Mouse (Mus musculus): ENCODE data around the gene Wasf2. TPM values are rescaled to one million over a fixed set of nuclear protein-coding genes. Genes with fewer than 3 reads are reported as not detected.

Wasf2 gene
- polyA plus RNA-seq, 1 experiment from 2014 or later, result 42.7 TPM

- H3K27me3 ChIP-seq (ENCODE audit: control insufficient read depth, insufficient read depth, low read depth, low read length), result peaks cover 40% of the 10 kb centered on the region
- WGBS (ENCODE audit: insufficient replicate concordance), result 42% methylated on average over 3 of the region's 3 CpGs
- H3K4me3 ChIP-seq (ENCODE audit: low read depth, low read length), result no peak overlapping the region
- H3K36me3 ChIP-seq (ENCODE audit: control insufficient read depth, insufficient read depth), result no peaks in the 10 kb centered on the region
- no peak overlapping the region for H3K27ac ChIP-seq (ENCODE audit: low read length)
- H3K4me2 ChIP-seq (ENCODE audit: low read depth, low read length), result no peak overlapping the region
- no peak for ATAC-seq (ENCODE audit: low read depth)
- H3K9me3 ChIP-seq (replicated peaks; ENCODE audit: control insufficient read depth, low read length), result no peaks in the 10 kb centered on the region
- peaks cover 6% of the 10 kb centered on the region for H3K4me1 ChIP-seq (ENCODE audit: control insufficient read depth, low read depth, low read length)
- no peak overlapping the region for H3K9ac ChIP-seq (ENCODE audit: low read depth, low read length)
Observed at GRCm38 (mm10) chr4:133218745-133219144, 88.4 kb downstream of the Wasf2 start.

- Histone ChIP-seq H3K36me3 (ENCODE audit: control insufficient read depth, insufficient read depth) (no peaks in the 10 kb centered on the region), H3K9me3 (replicated peaks; ENCODE audit: control insufficient read depth, low read length) (no peaks in the 10 kb centered on the region), H3K4me2 (ENCODE audit: low read depth, low read length) (peak overlapping the region; percentile 51), H3K4me3 (ENCODE audit: low read depth, low read length) (peak overlapping the region; percentile 25), H3K9ac (ENCODE audit: low read depth, low read length) (no peak overlapping the region), H3K4me1 (ENCODE audit: control insufficient read depth, low read depth, low read length) (peaks cover 6% of the 10 kb centered on the region), H3K27me3 (ENCODE audit: control insufficient read depth, insufficient read depth, low read depth, low read length) (peaks cover 29% of the 10 kb centered on the region), H3K27ac (ENCODE audit: low read length) (no peak overlapping the region)
- WGBS (ENCODE audit: insufficient replicate concordance), result 5% methylated on average over 25 of the region's 25 CpGs
- ATAC-seq (ENCODE audit: low read depth), result 0 out of 2 replicates have a peak, but pooled peaks have one; percentile 21
Observed at GRCm38 (mm10) chr4:133220656-133221055, 90.4 kb downstream of the Wasf2 start.

GRCm38 (mm10) chr4:133221701-133222100 lies 91.4 kb downstream of the Wasf2 start:
- Histone ChIP-seq H3K4me1 (ENCODE audit: control insufficient read depth, low read depth, low read length) (peaks cover 6% of the 10 kb centered on the region), H3K4me3 (ENCODE audit: low read depth, low read length) (no peak overlapping the region), H3K36me3 (ENCODE audit: control insufficient read depth, insufficient read depth) (no peaks in the 10 kb centered on the region), H3K9me3 (replicated peaks; ENCODE audit: control insufficient read depth, low read length) (no peaks in the 10 kb centered on the region), H3K9ac (ENCODE audit: low read depth, low read length) (no peak overlapping the region), H3K27me3 (ENCODE audit: control insufficient read depth, insufficient read depth, low read depth, low read length) (peaks cover 29% of the 10 kb centered on the region), H3K27ac (ENCODE audit: low read length) (no peak overlapping the region), H3K4me2 (ENCODE audit: low read depth, low read length) (no peak overlapping the region)
- ATAC-seq (ENCODE audit: low read depth), result no peak
- 71% methylated on average over 8 of the region's 8 CpGs for WGBS (ENCODE audit: insufficient replicate concordance)

GRCm38 (mm10) chr4:133223875-133224274 lies 93.6 kb downstream of the Wasf2 start:
- 60% methylated on average over 5 of the region's 5 CpGs for WGBS (ENCODE audit: insufficient replicate concordance)

GRCm38 (mm10) chr4:133226073-133226472 lies 95.8 kb downstream of the Wasf2 start:
- Histone ChIP-seq H3K36me3 (ENCODE audit: control insufficient read depth, insufficient read depth) (no peaks in the 10 kb centered on the region), H3K4me1 (ENCODE audit: control insufficient read depth, low read depth, low read length) (peaks cover under 1% of the 10 kb centered on the region; the same call in 1 of the 2 replicates), H3K9me3 (replicated peaks; ENCODE audit: control insufficient read depth, low read length) (no peaks in the 10 kb centered on the region), H3K4me3 (ENCODE audit: low read depth, low read length) (no peak overlapping the region), H3K27ac (ENCODE audit: low read length) (no peak overlapping the region), H3K4me2 (ENCODE audit: low read depth, low read length) (no peak overlapping the region), H3K9ac (ENCODE audit: low read depth, low read length) (no peak overlapping the region), H3K27me3 (ENCODE audit: control insufficient read depth, insufficient read depth, low read depth, low read length) (peaks cover 18% of the 10 kb centered on the region)
- 65% methylated on average over 10 of the region's 10 CpGs for WGBS (ENCODE audit: insufficient replicate concordance)
- ATAC-seq (ENCODE audit: low read depth), result no peak

More at GRCm38 (mm10) chr4:133223875-133224274, 93.6 kb downstream of the Wasf2 start:
- Histone ChIP-seq H3K9ac (ENCODE audit: low read depth, low read length) (no peak overlapping the region), H3K27me3 (ENCODE audit: control insufficient read depth, insufficient read depth, low read depth, low read length) (peaks cover 25% of the 10 kb centered on the region), H3K9me3 (replicated peaks; ENCODE audit: control insufficient read depth, low read length) (no peaks in the 10 kb centered on the region), H3K4me3 (ENCODE audit: low read depth, low read length) (no peak overlapping the region), H3K27ac (ENCODE audit: low read length) (no peak overlapping the region), H3K4me1 (ENCODE audit: control insufficient read depth, low read depth, low read length) (peaks cover 6% of the 10 kb centered on the region), H3K4me2 (ENCODE audit: low read depth, low read length) (no peak overlapping the region), H3K36me3 (ENCODE audit: control insufficient read depth, insufficient read depth) (no peaks in the 10 kb centered on the region)
- ATAC-seq (ENCODE audit: low read depth), result no peak

GRCm38 (mm10) chr4:133227636-133228035 lies 97.3 kb downstream of the Wasf2 start:
- 46% methylated on average over 8 of the region's 8 CpGs for WGBS (ENCODE audit: insufficient replicate concordance)
- H3K9ac ChIP-seq (ENCODE audit: low read depth, low read length), result no peak overlapping the region

GRCm38 (mm10) chr4:133229582-133229981 lies 99.3 kb downstream of the Wasf2 start:
- no peaks in the 10 kb centered on the region for H3K9me3 ChIP-seq (replicated peaks; ENCODE audit: control insufficient read depth, low read length)
- no peak overlapping the region for H3K27ac ChIP-seq (ENCODE audit: low read length)
- 70% methylated on average over 8 of the region's 8 CpGs for WGBS (ENCODE audit: insufficient replicate concordance)
- H3K4me3 ChIP-seq (ENCODE audit: low read depth, low read length), result no peak overlapping the region
- H3K36me3 ChIP-seq (ENCODE audit: control insufficient read depth, insufficient read depth), result no peaks in the 10 kb centered on the region
- H3K27me3 ChIP-seq (ENCODE audit: control insufficient read depth, insufficient read depth, low read depth, low read length), result no peaks in the 10 kb centered on the region; the same call in 1 of the 2 replicates
- ATAC-seq (ENCODE audit: low read depth), result no peak
- no peaks in the 10 kb centered on the region for H3K4me1 ChIP-seq (ENCODE audit: control insufficient read depth, low read depth, low read length)
- no peak overlapping the region for H3K4me2 ChIP-seq (ENCODE audit: low read depth, low read length)
- H3K9ac ChIP-seq (ENCODE audit: low read depth, low read length), result no peak overlapping the region

More at GRCm38 (mm10) chr4:133227636-133228035, 97.3 kb downstream of the Wasf2 start:
- no peak overlapping the region for H3K27ac ChIP-seq (ENCODE audit: low read length)
- H3K27me3 ChIP-seq (ENCODE audit: control insufficient read depth, insufficient read depth, low read depth, low read length), result peaks cover 4% of the 10 kb centered on the region
- H3K9me3 ChIP-seq (replicated peaks; ENCODE audit: control insufficient read depth, low read length), result no peaks in the 10 kb centered on the region
- H3K4me3 ChIP-seq (ENCODE audit: low read depth, low read length), result no peak overlapping the region
- ATAC-seq (ENCODE audit: low read depth), result no peak
- H3K36me3 ChIP-seq (ENCODE audit: control insufficient read depth, insufficient read depth), result no peaks in the 10 kb centered on the region
- H3K4me2 ChIP-seq (ENCODE audit: low read depth, low read length), result no peak overlapping the region
- H3K4me1 ChIP-seq (ENCODE audit: control insufficient read depth, low read depth, low read length), result no peaks in the 10 kb centered on the region

GRCm38 (mm10) chr4:133233285-133233976 lies 103.1 kb downstream of the Wasf2 start:
- Histone ChIP-seq H3K4me2 (ENCODE audit: low read depth, low read length) (no peak overlapping the region), H3K4me1 (ENCODE audit: control insufficient read depth, low read depth, low read length) (peaks cover 7% of the 10 kb centered on the region), H3K4me3 (ENCODE audit: low read depth, low read length) (no peak overlapping the region), H3K36me3 (ENCODE audit: control insufficient read depth, insufficient read depth) (no peaks in the 10 kb centered on the region), H3K9me3 (replicated peaks; ENCODE audit: control insufficient read depth, low read length) (no peaks in the 10 kb centered on the region), H3K27ac (ENCODE audit: low read length) (no peak overlapping the region), H3K27me3 (ENCODE audit: control insufficient read depth, insufficient read depth, low read depth, low read length) (no peaks in the 10 kb centered on the region; the same call in 1 of the 2 replicates), H3K9ac (ENCODE audit: low read depth, low read length) (no peak overlapping the region)
- 35% methylated on average over 10 of the region's 10 CpGs for WGBS (ENCODE audit: insufficient replicate concordance)
- ATAC-seq (ENCODE audit: low read depth), result no peak

GRCm38 (mm10) chr4:133234771-133235170 lies 104.5 kb downstream of the Wasf2 start:
- Histone ChIP-seq H3K27me3 (ENCODE audit: control insufficient read depth, insufficient read depth, low read depth, low read length) (no peaks in the 10 kb centered on the region; the same call in 1 of the 2 replicates), H3K9ac (ENCODE audit: low read depth, low read length) (no peak overlapping the region), H3K27ac (ENCODE audit: low read length) (no peak overlapping the region), H3K36me3 (ENCODE audit: control insufficient read depth, insufficient read depth) (no peaks in the 10 kb centered on the region), H3K9me3 (replicated peaks; ENCODE audit: control insufficient read depth, low read length) (no peaks in the 10 kb centered on the region), H3K4me2 (ENCODE audit: low read depth, low read length) (no peak overlapping the region), H3K4me3 (ENCODE audit: low read depth, low read length) (no peak overlapping the region), H3K4me1 (ENCODE audit: control insufficient read depth, low read depth, low read length) (peaks cover 9% of the 10 kb centered on the region)
- WGBS (ENCODE audit: insufficient replicate concordance), result 43% methylated on average over 5 of the region's 5 CpGs
- ATAC-seq (ENCODE audit: low read depth), result no peak

Measured in liver, embryonic 16.5 days (tissue).